Mouse (Mus musculus) adrenal gland, postnatal 36 days (tissue): ENCODE measurements around the gene Epha1. TPM values are rescaled to one million over a fixed set of nuclear protein-coding genes. Genes with fewer than 3 reads are reported as not detected.
A peak's percentile ranks its signal among the peaks of the same experiment; 100 is the strongest.

Source experiments
- DNase-seq, 2 experiments: peaks; one replicate each; pipeline ENCODE4 v3.0.0; 2021; ENCODE audit warnings: mixed read lengths in 1 of 2
- long read RNA-seq, 2 experiments: library from polyadenylated mRNA; stranded (forward); transcript quantifications; one replicate each; pipeline ENCODE4 v2.0.0; 2021; ENCODE audit warnings: borderline sequencing depth in 2 of 2
- total RNA-seq, 2 experiments: library from RNA; stranded (reverse); gene quantifications; 2 replicates each; pipeline ENCODE4 v1.2.3; 2021

Gene Epha1
- total RNA-seq, result under 1 TPM; 0.46 to 0.49 TPM
- long read RNA-seq, experiment 1, partial matches to known transcripts, result 0 of 1 reads
- long read RNA-seq, experiment 1, other reads (novel, unspliced or antisense), result 1 of 1 reads
- long read RNA-seq, experiment 2, result 0 reads

DNA sequence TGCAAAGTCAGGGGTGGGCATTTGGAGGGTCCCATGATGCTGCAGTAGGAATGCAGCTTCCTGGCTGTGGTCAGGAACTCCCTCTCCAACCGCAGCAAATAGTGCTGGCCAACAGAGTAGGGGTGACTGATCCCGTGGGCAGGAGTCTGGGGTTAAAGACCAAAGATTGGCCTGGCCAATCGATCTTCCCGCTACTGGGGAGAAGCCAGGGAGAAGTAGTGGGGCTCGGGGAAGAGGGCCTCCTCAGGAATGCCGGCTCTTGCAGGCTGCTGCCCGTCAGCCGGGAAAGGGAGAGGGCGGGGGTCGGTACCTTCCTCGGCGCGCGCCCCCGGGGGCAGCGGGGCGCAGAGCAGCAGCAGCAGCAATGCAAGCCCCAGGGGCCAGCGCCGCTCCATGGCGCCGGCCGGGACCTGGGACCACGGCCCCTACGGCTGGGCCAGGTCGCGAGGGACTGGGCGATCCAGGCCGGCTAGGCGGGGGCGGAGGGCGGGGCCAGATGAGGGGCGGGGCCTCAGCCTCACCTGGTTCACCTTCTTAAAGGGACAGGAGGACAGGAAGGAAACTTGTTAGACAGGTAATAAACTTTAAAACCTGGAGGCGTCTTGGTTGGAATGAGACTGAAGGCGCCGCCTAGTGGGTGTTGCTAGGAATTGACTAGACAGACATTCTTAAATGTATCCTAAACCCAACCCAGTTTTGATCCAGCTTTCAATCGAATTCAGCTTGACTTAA, at the start of gene Epha1:
TSS of gene Epha1 (minus strand) at position 453 of the 732 bp plus-strand sequence.
- peak; percentile 66 to 69 for DNase-seq

DNA sequence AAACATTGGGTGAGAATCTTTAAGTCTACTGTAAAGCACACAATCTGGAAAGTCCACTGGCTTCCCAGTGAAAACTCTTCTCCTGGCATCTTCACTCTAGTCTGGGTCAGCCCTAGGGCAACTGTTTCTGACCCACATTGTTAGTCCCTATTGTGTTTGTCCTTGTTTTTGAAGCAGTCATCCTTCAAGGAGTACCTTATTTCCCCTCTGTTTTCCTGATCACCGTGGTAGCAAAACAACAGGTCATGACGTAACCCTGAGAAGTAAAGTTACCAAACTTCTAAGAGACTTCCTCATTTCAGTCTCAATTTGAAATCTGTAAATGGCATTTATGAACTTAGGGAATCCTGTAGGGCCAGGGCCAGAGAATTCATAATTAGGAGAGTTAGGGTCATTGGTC, 48.4 kb upstream of the Epha1 start:
- DNase-seq, result no peak

DNA sequence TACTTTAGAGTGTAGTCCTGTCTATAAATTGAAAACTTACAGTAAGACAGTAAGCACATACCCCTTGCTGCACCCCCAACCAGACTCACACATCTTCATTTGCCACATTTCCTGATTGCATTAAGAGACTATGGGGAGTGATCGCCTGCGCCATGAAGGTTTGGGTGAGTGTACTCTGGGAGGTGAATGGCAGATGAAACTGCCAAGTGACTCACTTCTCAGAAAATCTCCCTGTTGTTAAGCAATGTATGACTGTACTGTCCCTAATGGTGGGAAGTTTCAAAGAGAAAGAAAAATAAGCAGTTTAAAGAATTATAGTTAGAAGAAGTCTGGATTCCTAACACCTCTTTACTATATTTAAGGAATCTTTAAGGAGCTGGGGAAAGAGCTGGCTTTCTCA, 46.4 kb upstream of the Epha1 start:
- peak; percentile 23 to 38 for DNase-seq

GRCm38 (mm10) chr6:42405134-42405533, 32.1 kb upstream of the Epha1 start, which contains the start of gene Tas2r135:
TSS of gene Tas2r135 (plus strand) at chr6:42405434.
- no peak for DNase-seq

DNA sequence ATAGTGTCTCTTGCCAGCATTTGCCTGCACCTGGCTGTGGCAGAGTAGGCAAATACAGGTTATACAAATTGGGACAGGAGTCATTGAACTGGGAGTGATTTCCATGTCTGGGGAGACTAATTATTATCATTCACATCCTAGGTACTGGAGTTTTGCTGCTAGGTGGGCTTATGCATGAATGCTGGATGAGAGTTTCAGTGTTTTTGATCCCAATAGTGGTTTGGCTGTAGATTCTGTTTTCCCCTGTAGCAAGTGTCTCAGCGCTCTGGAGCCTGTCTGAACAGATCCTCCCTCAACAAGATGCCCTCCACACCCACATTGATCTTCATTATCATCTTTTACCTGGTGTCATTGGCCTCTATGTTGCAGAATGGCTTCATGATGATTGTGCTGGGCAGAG, 26.9 kb upstream of the Epha1 start, which contains the start of gene Tas2r143:
TSS of gene Tas2r143 (plus strand) at position 301 of the 400 bp plus-strand sequence.
- DNase-seq, result no peak

DNA sequence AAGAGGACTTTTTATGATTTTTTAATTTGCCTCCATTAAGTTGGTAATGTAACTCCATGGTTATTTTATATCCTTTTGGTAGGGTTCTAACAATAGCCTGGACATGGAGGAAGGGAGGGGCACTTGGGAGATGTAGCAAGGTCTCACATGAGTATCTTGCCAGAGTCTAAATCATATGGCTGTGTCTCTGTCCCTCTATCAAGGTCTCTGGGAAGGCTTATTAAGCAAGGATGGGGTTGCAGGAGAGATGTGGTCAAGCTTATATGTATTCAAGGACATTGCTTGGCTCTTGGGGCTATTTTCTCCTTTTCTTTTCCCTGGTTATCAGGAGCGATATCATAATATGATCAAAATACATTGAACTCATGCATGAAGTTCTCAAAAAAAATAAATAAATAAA, 25.9 kb upstream of the Epha1 start:
- DNase-seq, result no peak

DNA sequence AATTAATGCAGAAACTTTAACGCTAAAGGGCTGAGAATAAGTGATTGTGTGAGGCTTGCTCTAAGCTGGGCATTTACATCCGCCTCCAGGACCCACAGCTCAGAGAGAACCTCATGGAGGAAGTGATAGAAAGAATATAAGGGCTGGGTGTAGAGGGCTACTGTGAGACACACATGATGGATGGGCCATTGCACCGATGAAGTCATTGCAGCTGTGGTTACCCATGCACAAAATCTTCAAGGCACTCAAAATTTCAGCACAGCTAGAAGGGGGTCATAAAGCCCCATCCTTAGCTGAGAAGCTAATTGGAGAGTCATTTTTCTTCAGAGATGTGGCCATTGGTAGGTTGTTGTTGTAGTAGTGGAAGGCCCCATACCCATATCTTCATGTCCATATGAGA, 25.2 kb upstream of the Epha1 start:
- peak in 1 of 2 experiments; percentile 55 for DNase-seq

DNA sequence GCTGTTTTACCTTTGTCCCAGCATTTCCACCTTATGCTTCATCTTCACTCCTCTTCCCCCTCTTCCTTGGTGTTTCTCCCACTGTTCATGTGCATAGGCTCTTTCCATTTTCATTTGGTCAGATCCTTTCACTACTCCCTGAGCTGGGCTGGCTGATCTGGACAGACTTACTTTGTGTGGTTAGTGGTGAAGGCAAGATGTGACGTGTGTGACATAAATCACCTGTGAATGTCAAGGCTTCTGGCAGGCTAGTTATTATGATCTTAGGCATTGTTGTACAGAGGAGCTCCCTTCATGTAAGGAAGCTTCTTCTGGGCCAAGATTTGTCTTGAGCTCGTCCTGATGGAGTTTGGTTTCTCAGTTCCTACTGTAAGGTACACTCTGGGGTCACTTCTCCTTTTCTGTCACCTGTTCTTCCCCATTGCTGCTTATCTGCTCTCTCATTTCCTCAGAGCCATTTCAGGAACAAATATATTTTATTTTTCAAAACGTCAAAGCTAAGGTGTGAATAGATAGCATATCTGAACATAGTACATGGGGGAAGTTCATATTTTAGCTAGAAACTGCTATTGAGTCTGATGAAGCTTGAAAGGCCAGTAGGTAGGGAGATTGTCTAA, 24.1 kb upstream of the Epha1 start:
- DNase-seq, result peak; percentile 53 to 71

DNA sequence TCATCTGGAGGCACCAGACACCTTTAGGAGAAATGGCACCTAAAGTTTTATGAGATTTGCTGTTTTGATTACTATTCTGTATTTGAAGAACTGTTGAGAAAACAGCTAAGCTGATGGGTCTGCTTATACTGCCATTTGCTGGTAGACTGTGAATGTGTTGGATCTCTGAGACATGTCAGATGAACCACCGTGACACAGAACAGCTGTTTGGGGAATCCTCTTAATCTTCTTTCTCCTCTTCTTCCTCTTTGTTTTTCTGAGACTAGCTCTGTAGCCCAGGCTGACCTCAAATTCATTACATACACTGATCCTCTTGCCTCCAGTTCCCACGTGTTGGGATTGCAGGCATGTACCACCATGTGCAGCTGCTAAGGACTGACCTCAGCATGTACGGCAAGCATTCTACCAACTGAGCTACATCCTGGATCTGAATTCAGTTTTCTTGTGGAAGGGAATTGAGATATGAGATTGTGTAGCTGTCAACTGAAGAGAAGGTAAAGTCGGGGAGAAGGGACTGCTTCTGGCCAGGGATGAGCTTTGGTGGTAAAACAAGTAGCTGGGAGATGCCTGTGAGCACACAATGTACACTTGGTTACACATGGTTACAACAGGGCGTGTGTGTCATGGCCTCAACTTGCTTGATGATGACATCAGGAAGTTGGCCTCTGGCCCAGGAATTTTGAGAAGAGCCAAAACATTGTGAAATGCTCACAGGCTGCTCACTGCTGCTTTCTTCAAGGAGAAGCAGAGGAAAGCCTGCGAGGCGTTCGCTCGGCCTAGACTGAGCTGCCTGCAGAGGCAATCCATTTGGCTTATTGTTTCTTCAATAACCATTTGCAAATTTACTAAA, 23.1 kb upstream of the Epha1 start:
- DNase-seq, result peak; percentile 92 to 94

GRCm38 (mm10) chr6:42391796-42392330, 18.8 kb upstream of the Epha1 start:
- DNase-seq, result no peak

DNA sequence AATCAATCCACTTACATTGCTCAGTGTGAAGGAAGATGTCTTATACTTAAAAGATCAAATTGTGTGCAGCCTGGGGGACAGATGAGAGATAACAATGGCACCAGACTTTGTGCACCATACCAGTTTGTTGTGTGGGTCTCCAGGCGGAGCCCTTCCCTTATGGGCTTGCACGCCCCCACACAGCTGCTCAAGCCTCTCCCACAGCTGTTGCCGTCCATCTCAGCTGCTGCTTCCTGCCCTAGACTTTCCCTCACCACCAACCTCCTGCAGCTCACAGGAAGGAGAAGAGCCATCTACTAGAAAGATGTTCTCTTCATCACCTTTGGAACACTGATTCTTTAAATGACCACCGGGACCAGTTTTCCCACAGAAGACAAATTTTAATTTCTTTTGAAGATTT, 12.6 kb upstream of the Epha1 start:
- no peak for DNase-seq

- DNase-seq, result no peak
Observed at GRCm38 (mm10) chr6:42383360-42383759, 10.3 kb upstream of the Epha1 start.

- no peak for DNase-seq
Observed at GRCm38 (mm10) chr6:42381916-42382381, 8.9 kb upstream of the Epha1 start.

DNA sequence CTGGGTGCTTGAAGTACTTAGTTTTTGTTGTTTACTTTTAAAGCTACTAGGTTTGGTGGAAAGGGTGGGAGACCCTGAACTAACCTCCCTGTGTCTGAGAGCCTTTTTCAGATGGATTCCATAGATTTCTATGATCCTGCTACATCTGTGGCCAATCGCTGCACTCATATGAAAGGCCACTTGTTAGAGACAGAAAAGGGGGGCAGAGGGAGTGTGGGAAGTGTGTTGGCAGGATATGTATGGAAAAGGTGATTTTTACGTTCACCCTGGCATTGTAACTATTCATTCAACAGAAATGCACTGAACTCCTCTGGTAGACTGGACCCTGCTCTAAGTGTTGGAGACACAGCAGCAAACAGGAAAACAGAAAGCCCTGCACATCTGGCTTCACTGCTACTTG, 8.2 kb upstream of the Epha1 start:
- no peak for DNase-seq

DNA sequence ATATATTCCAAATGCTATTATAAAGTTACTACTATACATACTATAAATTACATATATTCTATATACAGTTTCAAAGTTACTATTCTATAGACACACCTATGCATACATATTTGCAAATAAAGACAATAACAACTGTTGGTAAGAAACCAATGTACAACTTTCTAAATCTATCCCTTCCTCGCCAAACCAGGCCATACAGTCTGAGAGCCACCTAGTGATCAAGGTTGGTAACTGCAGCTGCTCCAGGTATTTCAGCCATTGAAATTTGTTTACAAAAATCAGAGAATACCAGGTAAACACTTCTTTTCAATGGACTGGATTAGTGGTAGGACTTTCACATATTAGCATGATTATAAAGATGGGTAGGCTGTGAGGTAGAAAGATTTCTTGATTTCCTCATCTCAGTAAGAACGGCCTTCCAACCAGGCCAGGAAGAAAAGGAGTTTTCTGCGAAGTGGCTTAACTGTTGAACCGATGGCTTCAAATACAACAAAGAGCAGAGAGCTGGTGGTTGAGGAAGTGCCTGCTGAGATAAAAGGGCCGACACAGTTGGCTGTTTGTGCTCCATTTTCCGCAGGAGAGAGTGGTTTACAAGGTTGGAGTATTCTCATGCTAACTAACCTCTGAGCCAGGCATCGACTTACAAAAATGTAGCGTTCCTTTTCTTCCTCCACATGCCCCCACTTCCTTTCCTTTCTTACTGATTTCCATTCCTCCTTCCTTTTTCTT, 7.5 kb upstream of the Epha1 start:
- peak in 1 of 2 experiments; percentile 49 for DNase-seq

DNA sequence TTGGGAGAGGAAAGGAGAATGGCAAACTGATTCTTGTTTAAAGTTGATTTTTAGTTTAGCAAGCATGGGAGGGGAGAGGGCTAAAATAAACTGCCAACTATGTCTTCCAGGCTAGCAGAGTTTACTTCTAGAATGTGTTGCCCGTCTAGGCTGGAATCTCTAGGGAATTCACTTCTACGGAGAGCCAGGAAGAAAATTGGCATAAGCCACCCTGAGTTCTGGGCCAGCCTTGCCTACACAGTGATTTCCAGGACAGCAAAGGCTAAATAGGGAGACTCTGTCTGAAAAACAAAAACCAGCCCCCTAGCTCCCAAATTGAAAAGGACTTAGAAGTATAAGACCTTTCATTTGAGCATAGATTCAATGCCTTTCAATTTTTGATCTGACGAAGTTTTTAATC, 6.5 kb upstream of the Epha1 start:
- no peak for DNase-seq

- DNase-seq, result no peak
Observed at GRCm38 (mm10) chr6:42377280-42377679, 4.2 kb upstream of the Epha1 start.

DNA sequence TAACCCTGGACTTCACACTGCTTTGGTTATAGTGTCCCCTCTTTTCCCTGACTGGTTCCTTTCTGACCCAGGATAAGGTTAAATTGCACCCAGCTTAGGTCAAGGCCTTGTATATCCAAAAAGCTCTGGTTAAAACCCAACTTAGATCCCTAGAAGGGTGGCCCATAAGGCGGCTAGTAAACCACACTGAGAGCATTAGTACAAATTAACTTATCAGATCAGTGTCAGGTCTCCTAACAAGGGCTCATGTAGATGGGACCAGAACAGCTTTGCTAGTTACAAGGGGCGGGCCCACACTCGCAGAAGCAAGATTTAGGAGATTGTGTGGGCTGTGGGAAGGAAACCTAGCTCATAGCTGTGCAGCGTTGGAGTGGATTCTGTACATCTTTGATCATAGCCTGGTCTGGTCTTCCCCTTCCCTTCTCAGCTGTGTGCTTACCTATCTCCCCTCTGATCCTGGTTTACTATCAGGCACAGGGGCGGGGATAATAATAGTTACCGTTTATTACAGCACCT, 3.5 kb upstream of the Epha1 start:
- DNase-seq, result no peak

DNA sequence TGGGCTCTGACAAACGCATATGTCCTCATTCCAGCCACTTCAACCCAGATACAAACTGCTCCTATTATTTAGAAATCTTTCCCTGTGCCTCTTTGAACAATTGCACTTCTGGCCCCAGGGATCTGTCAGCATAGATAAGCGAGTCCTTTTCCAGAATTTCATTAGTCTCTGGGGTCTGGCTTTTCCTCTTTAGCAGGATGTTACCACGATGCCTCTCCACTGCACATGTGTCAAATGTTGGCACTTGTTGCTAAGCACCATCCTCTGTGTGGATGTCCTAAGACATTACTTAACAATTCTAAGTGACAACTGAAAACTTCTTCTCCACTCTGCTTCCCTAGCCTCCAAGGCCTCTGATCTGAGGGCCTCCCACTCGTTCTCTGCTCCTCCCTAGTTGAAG, 2.9 kb upstream of the Epha1 start:
- DNase-seq, result no peak

DNA sequence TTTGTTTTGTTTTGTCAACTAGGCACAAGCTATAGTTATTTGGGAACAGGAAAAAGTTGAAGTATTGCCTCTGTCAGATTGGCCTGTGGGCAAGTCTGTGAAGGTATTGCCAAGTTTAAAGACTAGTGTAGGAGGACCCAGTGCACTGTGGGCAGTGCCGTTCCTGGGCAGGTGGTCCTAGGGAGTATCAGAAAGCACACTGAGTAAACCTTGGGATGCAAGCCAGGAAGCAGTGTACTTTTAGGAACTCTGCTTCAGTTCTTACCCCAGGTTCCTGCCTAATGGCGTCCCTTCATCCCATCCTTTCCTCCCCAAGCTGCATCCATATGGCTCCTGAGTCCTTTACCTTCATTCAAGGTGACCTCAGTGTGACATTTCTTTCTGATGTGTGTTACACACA, 2.1 kb upstream of the Epha1 start:
- no peak for DNase-seq

DNA sequence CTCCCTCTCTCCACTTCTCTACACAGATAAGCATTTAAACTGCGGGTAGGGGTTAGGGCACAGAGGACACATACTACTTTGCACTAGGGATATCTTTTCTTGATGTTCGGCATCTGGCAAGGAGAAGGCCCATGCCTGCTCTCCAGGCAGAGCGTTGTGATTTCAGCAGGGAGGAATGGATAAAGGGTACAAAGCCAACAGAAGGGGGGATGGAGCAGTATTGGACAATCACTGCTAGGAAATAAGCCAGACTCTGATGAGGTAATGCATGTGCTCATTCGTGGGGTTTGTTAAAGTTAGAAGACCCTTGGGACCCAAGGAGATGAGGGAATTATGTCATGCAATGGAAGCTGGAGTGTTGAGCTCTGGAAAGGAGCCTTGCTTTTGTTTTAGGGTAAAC, 1.6 kb upstream of the Epha1 start:
- no peak for DNase-seq
